Mouse (Mus musculus) left cerebral cortex, postnatal 10 days (tissue): ENCODE measurements at regions not wholly inside any gene's neighbourhood (a gene's known extent, or its start where the extent isn't known, plus 50 kb on each side); places are given as distances from the start of the nearest gene placed in this dataset.
"Not testable (repeated sequence)": the region's sequence is repeated elsewhere in the genome, so short reads cannot be mapped to it uniquely, and the experiment has no call there.

Source experiments
- DNase-seq, 2 experiments: peaks; one replicate each; pipeline ENCODE4 v3.0.0; 2021 to 2022; ENCODE audit warnings: low spot score in 2 of 2, mixed read lengths in 1 of 2; ENCODE audit errors: extremely low spot score in 1 of 2
- intact Hi-C: fragments of 180-260 bp; cut with DNase I; formaldehyde crosslinking; loops from one replicate; pipeline ENCODE4 v1.15.1; 2025

- DNase-seq, result no peak
- intact Hi-C loops, result no loop called here
Observed at GRCm38 (mm10) chr14:114485781-114486180, 606.2 kb upstream of the Gpc5 start.

GRCm38 (mm10) chr14:114493371-114493770 lies 598.6 kb upstream of the Gpc5 start:
- DNase-seq, intact Hi-C loops: not testable (repeated sequence)

DNA sequence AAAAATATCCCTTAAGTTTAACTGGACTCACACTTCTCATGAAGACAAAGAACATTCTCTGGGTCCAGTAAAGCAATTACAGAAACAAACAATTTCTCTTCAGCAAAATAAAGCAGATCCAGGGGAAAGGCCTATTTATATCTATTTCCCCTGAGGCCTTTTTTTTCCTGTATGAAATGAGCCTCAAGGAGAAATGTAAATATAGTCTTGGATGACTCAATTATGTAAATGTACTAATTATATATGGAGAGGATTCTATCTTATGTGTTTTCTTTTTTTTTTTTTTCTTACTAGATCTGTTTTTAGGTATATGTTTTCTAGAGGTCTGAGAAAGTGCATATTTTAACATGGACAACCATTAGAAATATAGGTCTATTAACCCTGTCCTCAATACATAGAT lies 587.0 kb upstream of the Gpc5 start:
- intact Hi-C loops, result no loop called here
- DNase-seq, result no peak

GRCm38 (mm10) chr14:114547910-114548680 lies 543.9 kb upstream of the Gpc5 start:
- intact Hi-C loops, result no loop called here
- DNase-seq, result peak; percentile 15 to 39

- DNase-seq, result no peak
- intact Hi-C loops, result no loop called here
Observed at GRCm38 (mm10) chr14:114549101-114549500, 542.9 kb upstream of the Gpc5 start.

- intact Hi-C loops, result no loop called here
- DNase-seq, result no peak
Observed at GRCm38 (mm10) chr14:114566411-114567030, 525.5 kb upstream of the Gpc5 start.

DNA sequence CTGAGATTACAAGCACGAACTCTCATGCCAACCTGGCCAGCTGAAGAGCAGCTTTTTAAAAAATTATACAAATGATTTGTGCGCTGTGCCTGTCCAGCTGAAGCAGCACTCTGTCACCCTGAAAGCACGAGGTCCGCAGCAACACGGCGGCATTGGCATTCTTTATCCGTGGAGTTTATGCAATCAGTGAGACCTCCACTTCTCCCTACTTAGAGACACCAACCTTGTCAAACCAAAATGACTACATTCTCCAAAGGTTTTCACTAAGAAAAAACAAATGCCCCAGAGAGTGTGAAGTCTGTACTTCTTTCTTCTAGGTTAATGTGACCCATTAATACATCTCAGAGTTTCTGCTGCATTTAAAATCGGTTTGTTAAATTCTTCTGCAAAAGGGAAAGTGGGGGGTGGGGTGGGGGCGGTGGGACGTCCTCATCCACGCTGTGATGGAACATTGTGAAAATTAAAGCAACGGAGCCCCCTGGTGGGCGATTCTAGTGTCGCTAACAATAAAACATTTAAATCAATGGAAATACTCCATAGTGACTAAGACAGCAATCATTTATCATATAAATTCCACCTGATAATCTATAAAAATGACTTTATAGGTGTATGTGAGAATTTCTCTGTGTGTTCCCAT lies 524.2 kb upstream of the Gpc5 start:
- intact Hi-C loops, result no loop called here
- DNase-seq, result peak; percentile 64 to 83

DNA sequence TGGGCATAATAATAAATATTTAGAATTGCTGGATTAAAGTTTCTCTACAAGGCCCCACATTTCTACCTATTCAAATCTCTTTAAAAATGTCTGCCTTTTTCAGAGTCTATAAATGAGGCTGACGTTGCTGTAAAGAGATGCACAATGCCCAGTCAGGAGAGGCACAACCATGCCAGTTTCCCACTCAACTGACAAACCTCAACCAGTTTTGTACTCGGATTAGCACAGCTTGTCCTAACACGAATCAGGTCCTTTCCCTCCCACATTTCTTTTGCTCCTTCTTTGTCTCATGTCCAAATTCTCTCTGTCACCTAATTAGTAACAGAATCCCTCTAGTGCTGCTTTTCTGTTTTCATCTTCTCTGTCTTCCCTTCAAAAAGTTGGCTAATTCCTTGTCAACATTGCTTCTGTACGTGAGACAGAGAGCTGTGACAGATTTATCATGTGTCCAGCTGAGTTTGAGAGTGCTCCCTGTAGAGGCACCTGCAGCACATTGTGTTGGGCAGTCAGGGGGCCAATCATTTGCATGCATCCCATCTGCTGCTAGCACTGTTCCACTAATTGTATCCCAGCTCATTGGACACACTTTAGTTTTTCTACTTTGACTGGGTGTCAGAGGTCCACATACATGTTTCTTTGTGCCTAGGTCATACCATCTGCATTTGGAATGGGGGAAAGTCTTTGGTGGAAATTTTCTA lies 504.5 kb upstream of the Gpc5 start:
- DNase-seq, result no peak
- intact Hi-C loops, result no loop called here

GRCm38 (mm10) chr14:114609296-114609695 lies 482.7 kb upstream of the Gpc5 start:
- DNase-seq, result no peak
- intact Hi-C loops, result no loop called here

- DNase-seq, result no peak
- intact Hi-C loops, result no loop called here
Observed at GRCm38 (mm10) chr14:114612400-114612799, 479.6 kb upstream of the Gpc5 start.

DNA sequence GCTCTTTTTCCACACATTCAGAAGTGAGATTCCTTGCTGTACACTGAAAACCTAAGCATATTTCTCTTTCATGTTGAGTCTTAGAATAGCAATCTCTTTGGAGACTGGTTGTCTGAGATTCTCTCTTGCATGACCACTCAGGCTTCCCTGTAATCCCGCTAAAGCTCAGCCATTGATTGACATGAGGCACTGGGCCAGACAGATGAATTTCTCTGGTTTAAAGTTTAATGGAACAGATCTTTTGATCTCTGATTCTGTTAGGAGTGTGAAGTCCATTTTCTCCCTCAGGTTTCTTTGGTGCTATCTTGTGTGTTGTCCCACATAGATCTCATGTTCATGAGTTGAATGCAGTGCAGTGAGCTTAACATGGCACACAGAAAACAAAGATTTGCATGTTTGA lies 435.4 kb upstream of the Gpc5 start:
- intact Hi-C loops, result no loop called here
- DNase-seq, result no peak

GRCm38 (mm10) chr14:114662028-114662427 lies 430.0 kb upstream of the Gpc5 start:
- DNase-seq, result no peak
- intact Hi-C loops, result no loop called here

- intact Hi-C loops, result no loop called here
- no peak for DNase-seq
Observed at GRCm38 (mm10) chr14:114685133-114685532, 406.9 kb upstream of the Gpc5 start.

DNA sequence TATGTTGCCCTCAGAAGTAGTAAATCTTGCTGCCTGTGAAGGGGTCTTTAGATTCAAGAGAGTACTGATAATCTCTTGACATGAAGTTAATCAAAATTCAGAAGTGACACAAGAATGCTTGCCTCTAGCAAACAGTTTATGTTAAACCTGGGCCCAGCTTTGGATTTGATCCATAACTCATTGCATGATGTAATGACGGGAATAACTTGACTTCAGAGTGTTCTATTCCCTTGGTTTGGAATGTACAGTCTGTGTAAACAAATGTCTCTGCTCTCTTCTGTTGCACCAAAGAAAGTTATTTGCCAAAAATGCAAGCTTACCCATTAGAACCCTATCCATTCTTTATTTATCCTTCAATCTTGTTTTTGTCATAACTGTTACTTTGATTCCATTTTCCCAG lies 397.1 kb upstream of the Gpc5 start:
- intact Hi-C loops, result no loop called here
- DNase-seq, result no peak

DNA sequence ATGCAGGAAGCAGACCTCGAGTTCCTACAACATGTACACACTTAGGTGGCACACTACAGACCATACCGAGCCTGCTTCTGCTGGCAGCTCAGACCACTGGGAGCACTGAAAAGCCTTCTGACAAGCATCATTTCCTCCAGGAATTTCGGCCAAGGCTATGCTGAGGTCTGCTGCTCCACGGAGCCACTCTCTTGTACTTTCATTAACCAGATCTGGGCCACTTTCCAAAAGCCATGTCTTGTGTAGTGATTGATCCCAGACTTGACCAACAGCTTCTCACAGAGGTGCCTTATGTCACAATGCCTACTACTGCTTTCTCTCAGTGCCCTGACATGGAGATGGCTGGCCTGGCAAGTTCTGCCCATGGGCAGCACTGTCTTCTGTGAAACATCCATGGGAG lies 394.5 kb upstream of the Gpc5 start:
- no peak for DNase-seq
- intact Hi-C loops, result no loop called here

- no peak for DNase-seq
- intact Hi-C loops, result no loop called here
Observed at GRCm38 (mm10) chr14:114723080-114723479, 368.9 kb upstream of the Gpc5 start.

- intact Hi-C loops, result no loop called here
- DNase-seq, result no peak
Observed at GRCm38 (mm10) chr14:114767323-114767722, 324.7 kb upstream of the Gpc5 start.

GRCm38 (mm10) chr14:114776723-114777122 lies 315.3 kb upstream of the Gpc5 start:
- intact Hi-C loops, result no loop called here
- DNase-seq, result no peak

- intact Hi-C loops, result no loop called here
- DNase-seq, result no peak
Observed at GRCm38 (mm10) chr14:114781821-114782220, 310.2 kb upstream of the Gpc5 start.
